21 mouse cellular contexts compared by ENCODE assay signal in genomic region chr13:53232419-53232818, GRCm38 (mm10). TPM values are rescaled to one million over a fixed set of nuclear protein-coding genes. Genes with fewer than 3 reads are reported as not detected.
DNase-seq lines count a peak whose midpoint lies in the region; ATAC-seq lines count a peak whose summit lies in the region.
"Had no signal": no experiment of that assay in that cellular context is flagged by ENCODE, and none has a peak within 500 bp of the region (broad histone marks: within the 10 kb centered on the region; RNA-seq: fewer than 3 reads in every experiment).

No protein-coding gene starts in this region.

- WGBS in limb, embryonic 15.5 days: 56% methylated on average over 7 of the region's 7 CpGs
- WGBS in limb, embryonic 10.5 days: 25% methylated on average over 7 of the region's 7 CpGs
- WGBS in embryonic facial prominence, embryonic 14.5 days: 52% methylated on average over 7 of the region's 7 CpGs
- WGBS in stomach, embryonic 16.5 days: 39% methylated on average over 7 of the region's 7 CpGs

- no peak for DNase-seq in limb, embryonic 10.5 days (ENCODE audit: low spot score)
- peak; percentile 52 for DNase-seq in ZHBTc4 (ENCODE audit: low read depth, low spot score)
- no peak for DNase-seq in embryonic facial prominence, embryonic 14.5 days (ENCODE audit: low spot score)
- no peak for DNase-seq in spleen, postnatal 36 days (ENCODE audit: low spot score in 2 of 2)
- DNase-seq in adrenal gland, postnatal 4 days (ENCODE audit: low spot score in 2 of 2): no peak
- DNase-seq: cerebellum, postnatal 36 days; forebrain, postnatal 0 days; gastrocnemius, postnatal 25 days; heart, postnatal 4 days; kidney, adult 11 months; kidney, postnatal 14 days; liver; lung, adult 18-20 months; retina, postnatal 1 day had no signal

- ATAC-seq in limb, embryonic 15.5 days (ENCODE audit: insufficient number of reproducible peaks, low FRiP score, low TSS enrichment, low read depth): no peak
- ATAC-seq in embryonic facial prominence, embryonic 14.5 days (ENCODE audit: low read depth): no peak
- ATAC-seq in stomach, embryonic 16.5 days (ENCODE audit: insufficient read depth, low FRiP score): peak; percentile 66
- ATAC-seq: activated CD4-positive, CD25-positive, alpha-beta regulatory T cell, adult 4 months had no signal

- no peaks in the 10 kb centered on the region for H3K9me3 ChIP-seq in limb, embryonic 15.5 days
- H3K9me3 ChIP-seq in limb, embryonic 10.5 days (replicated peaks): no peaks in the 10 kb centered on the region
- no peaks in the 10 kb centered on the region for H3K9me3 ChIP-seq in embryonic facial prominence, embryonic 14.5 days (ENCODE audit: control insufficient read depth, low read length)
- H3K9me3 ChIP-seq in stomach, embryonic 16.5 days (replicated peaks; ENCODE audit: control insufficient read depth, low read length): peaks cover 4% of the 10 kb centered on the region; the same call in 1 of the 2 replicates
- H3K9me3 ChIP-seq: heart, embryonic 12.5 days had no signal

- no peak overlapping the region for H3K4me3 ChIP-seq in limb, embryonic 15.5 days
- H3K4me3 ChIP-seq in limb, embryonic 10.5 days: no peak overlapping the region
- no peak overlapping the region for H3K4me3 ChIP-seq in embryonic facial prominence, embryonic 14.5 days (ENCODE audit: low read depth, low read length)
- H3K4me3 ChIP-seq in stomach, embryonic 16.5 days (replicated peaks; ENCODE audit: low read length): no peak overlapping the region
- H3K4me3 ChIP-seq: erythroblast, embryonic 14.5 days; heart, embryonic 12.5 days had no signal

- peaks cover 76% of the 10 kb centered on the region for H3K4me1 ChIP-seq in limb, embryonic 15.5 days
- H3K4me1 ChIP-seq in limb, embryonic 10.5 days: peaks cover 78% of the 10 kb centered on the region
- H3K4me1 ChIP-seq in embryonic facial prominence, embryonic 14.5 days (ENCODE audit: control insufficient read depth, insufficient read depth, low read length): peaks cover 68% of the 10 kb centered on the region
- H3K4me1 ChIP-seq in stomach, embryonic 16.5 days (ENCODE audit: control insufficient read depth, insufficient read depth, low read length): peaks cover 69% of the 10 kb centered on the region

- H3K27ac ChIP-seq in limb, embryonic 15.5 days: 0 out of 2 replicates have a peak overlapping the region, but pooled peaks have one; percentile 14
- no peak overlapping the region for H3K27ac ChIP-seq in limb, embryonic 10.5 days
- H3K27ac ChIP-seq in embryonic facial prominence, embryonic 14.5 days (replicated peaks; ENCODE audit: low read depth, low read length): no peak overlapping the region
- H3K27ac ChIP-seq in stomach, embryonic 16.5 days (ENCODE audit: low read length): peak overlapping the region; percentile 51; the same call in 1 of the 2 replicates

- H3K36me3 ChIP-seq in limb, embryonic 15.5 days: no peaks in the 10 kb centered on the region
- peaks cover 15% of the 10 kb centered on the region for H3K36me3 ChIP-seq in limb, embryonic 10.5 days
- no peaks in the 10 kb centered on the region for H3K36me3 ChIP-seq in embryonic facial prominence, embryonic 14.5 days (ENCODE audit: control insufficient read depth, insufficient read depth, low read length)
- H3K36me3 ChIP-seq in stomach, embryonic 16.5 days (ENCODE audit: control insufficient read depth, insufficient read depth, low read length): no peaks in the 10 kb centered on the region
- H3K36me3 ChIP-seq: heart, embryonic 12.5 days had no signal

- no peaks in the 10 kb centered on the region for H3K27me3 ChIP-seq in limb, embryonic 15.5 days
- H3K27me3 ChIP-seq in limb, embryonic 10.5 days (ENCODE audit: low read depth, poor library complexity, severe bottlenecking): no peaks in the 10 kb centered on the region
- H3K27me3 ChIP-seq in embryonic facial prominence, embryonic 14.5 days (replicated peaks; ENCODE audit: control insufficient read depth, insufficient read depth, low read length): no peaks in the 10 kb centered on the region
- no peaks in the 10 kb centered on the region for H3K27me3 ChIP-seq in stomach, embryonic 16.5 days (ENCODE audit: control insufficient read depth, insufficient read depth, low read length)
- H3K27me3 ChIP-seq: heart, embryonic 12.5 days had no signal

- no peak overlapping the region for H3K9ac ChIP-seq in limb, embryonic 15.5 days
- H3K9ac ChIP-seq in embryonic facial prominence, embryonic 14.5 days (ENCODE audit: low read depth, low read length): 0 out of 2 replicates have a peak overlapping the region, but pooled peaks have one; percentile 22
- no peak overlapping the region for H3K9ac ChIP-seq in stomach, embryonic 16.5 days (ENCODE audit: low read length)
- H3K9ac ChIP-seq: forebrain, postnatal 0 days had no signal

- no peak overlapping the region for H3K4me2 ChIP-seq in limb, embryonic 15.5 days
- no peak overlapping the region for H3K4me2 ChIP-seq in embryonic facial prominence, embryonic 14.5 days (ENCODE audit: low read depth, low read length)
- H3K4me2 ChIP-seq in stomach, embryonic 16.5 days (ENCODE audit: low read depth, low read length): no peak overlapping the region
- H3K4me2 ChIP-seq: heart, embryonic 12.5 days had no signal

RNA-seq across cellular contexts. Expression of gene Ror2, which starts 53.5 kb away (rescaled TPM):
- polyA plus RNA-seq in limb, embryonic 15.5 days (2015; fragmentation: Nextera tagmentation; extraction: Ambion mirVana): 17.4 and 21.7 TPM in 2 replicates
- 37.9 and 40.1 TPM in 2 replicates for polyA plus RNA-seq in limb, embryonic 10.5 days (2016; fragmentation: Nextera tagmentation; extraction: Ambion mirVana)
- polyA plus RNA-seq in embryonic facial prominence, embryonic 14.5 days (2014; fragmentation: Nextera tagmentation; extraction: Ambion mirVana): 16.4 and 17.1 TPM in 2 replicates
- polyA plus RNA-seq in stomach, embryonic 16.5 days (2015; fragmentation: Nextera tagmentation; extraction: Ambion mirVana): 12.0 and 13.5 TPM in 2 replicates
- total RNA-seq in adrenal gland, postnatal 4 days (2021): 10 to 100 TPM; 12.8 to 13.1 TPM
- total RNA-seq: megakaryocyte, adult 5-6 weeks; monocyte, adult 5-6 weeks had no signal
- polyA plus RNA-seq: activated CD4-positive, CD25-positive, alpha-beta regulatory T cell, adult 4 months; erythroblast, embryonic 14.5 days had no signal

Comparison
In these comparisons a context has a peak if more than half of its experiments do, and no peak if none do; other contexts are left out.
1. H3K27ac ChIP-seq: peak in limb, embryonic 15.5 days (single experiment) and stomach, embryonic 16.5 days (single experiment); none in limb, embryonic 10.5 days (single experiment) and embryonic facial prominence, embryonic 14.5 days (single experiment).